Mouse (Mus musculus) liver, embryonic 12.5 days (tissue): ENCODE data around the gene Elovl2. TPM values are rescaled to one million over a fixed set of nuclear protein-coding genes. Genes with fewer than 3 reads are reported as not detected.
"Not testable (repeated sequence)": the region's sequence is repeated elsewhere in the genome, so short reads cannot be mapped to it uniquely, and the experiment has no call there.

Experiments used
- ATAC-seq: fragments of 200-750 bp; cut with Nextera tagmentation; 2 replicates; pipeline ENCODE4 v1.8.0; 2017; ENCODE audit warnings: moderate number of reproducible peaks, mild to moderate bottlenecking, moderate library complexity
- H3K27ac ChIP-seq: fragments of 300-500 bp; sonication (generic); 2 replicates; pipeline ENCODE4 v1.5.1; 2016; ENCODE audit warnings: mild to moderate bottlenecking
- H3K27me3 ChIP-seq: fragments of 300-500 bp; sonication (generic); replicated peaks from 2 replicates; pipeline ENCODE4 v1.6.1; 2016; ENCODE audit warnings: mild to moderate bottlenecking, moderate library complexity
- H3K36me3 ChIP-seq: fragments of 300-500 bp; sonication (generic); 2 replicates; pipeline ENCODE4 v1.6.1; 2016; ENCODE audit warnings: mild to moderate bottlenecking, moderate library complexity
- H3K4me1 ChIP-seq: fragments of 300-500 bp; sonication (generic); 2 replicates; pipeline ENCODE4 v1.6.1; 2016
- H3K4me2 ChIP-seq: fragments of 300-500 bp; sonication (generic); 2 replicates; pipeline ENCODE4 v1.6.1; 2016; ENCODE audit warnings: mild to moderate bottlenecking, moderate library complexity
- H3K4me3 ChIP-seq: fragments of 300-500 bp; sonication (generic); 2 replicates; pipeline ENCODE4 v1.5.1; 2016; ENCODE audit warnings: mild to moderate bottlenecking, moderate library complexity
- H3K9ac ChIP-seq: fragments of 300-500 bp; sonication (generic); 2 replicates; pipeline ENCODE4 v1.6.1; 2016; ENCODE audit warnings: mild to moderate bottlenecking, moderate library complexity
- H3K9me3 ChIP-seq: fragments of 300-500 bp; sonication (generic); replicated peaks from 2 replicates; pipeline ENCODE4 v1.6.1; 2016; ENCODE audit warnings: mild to moderate bottlenecking, moderate library complexity
- WGBS: fragments of 180-500 bp; shearing (Covaris S2); methylation state at CpG from one replicate; pipeline ENCODE4 v1.1.7; 2016; ENCODE audit not compliant: insufficient replicate concordance; 5-methylcytosine and 5-hydroxymethylcytosine counted together
- polyA plus RNA-seq: library from polyadenylated mRNA; unstranded; fragments of >200 nt; fragmentation: Nextera tagmentation; extraction: Ambion mirVana; gene quantifications from 2 replicates; pipeline ENCODE4 v1.2.1, GENCODE M21; 2016

The Elovl2 gene
- polyA plus RNA-seq, 1 experiment from 2014 or later, result 27.7 TPM

DNA sequence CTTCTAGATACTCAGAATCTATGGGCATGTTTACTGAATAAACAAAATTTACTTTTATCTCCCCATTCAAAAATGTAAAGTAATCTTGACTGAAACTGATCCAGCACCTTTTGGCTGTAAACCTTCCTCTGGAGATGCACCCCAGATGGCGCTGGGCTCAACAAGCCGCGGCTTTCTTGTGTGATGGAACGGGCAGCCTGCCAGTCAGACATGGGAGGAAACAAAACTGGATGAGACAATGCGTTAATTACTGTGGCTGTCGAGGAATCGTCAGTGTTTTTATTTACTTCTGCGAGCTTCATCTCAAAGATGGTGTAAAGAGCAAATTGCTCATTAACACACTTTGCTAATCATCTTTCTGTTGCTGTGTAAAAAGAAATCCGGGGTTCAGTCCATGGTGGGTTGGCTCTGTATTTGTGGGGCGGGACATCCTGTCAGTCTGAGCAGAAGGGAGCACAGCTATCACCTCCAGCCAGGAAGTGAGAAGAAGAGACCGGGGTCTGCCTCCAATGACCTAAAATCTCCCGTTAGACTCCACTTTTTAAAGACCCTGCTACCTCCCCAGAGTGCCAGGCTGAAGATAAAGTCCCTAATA is 11.3 kb upstream of the Elovl2 start:
- H3K27ac ChIP-seq, result no peak overlapping the region
- ATAC-seq, result no peak
- WGBS, result 70% methylated on average over 12 of the region's 12 CpGs
- no peak overlapping the region for H3K4me2 ChIP-seq
- H3K4me3 ChIP-seq, result no peak overlapping the region
- H3K4me1 ChIP-seq, result no peaks in the 10 kb centered on the region
- 0 out of 2 replicates have a peak, but pooled peaks cover 4% of the 10 kb centered on the region for H3K27me3 ChIP-seq
- H3K36me3 ChIP-seq, result no peaks in the 10 kb centered on the region
- H3K9ac ChIP-seq, result no peak overlapping the region
- no peaks in the 10 kb centered on the region for H3K9me3 ChIP-seq

DNA sequence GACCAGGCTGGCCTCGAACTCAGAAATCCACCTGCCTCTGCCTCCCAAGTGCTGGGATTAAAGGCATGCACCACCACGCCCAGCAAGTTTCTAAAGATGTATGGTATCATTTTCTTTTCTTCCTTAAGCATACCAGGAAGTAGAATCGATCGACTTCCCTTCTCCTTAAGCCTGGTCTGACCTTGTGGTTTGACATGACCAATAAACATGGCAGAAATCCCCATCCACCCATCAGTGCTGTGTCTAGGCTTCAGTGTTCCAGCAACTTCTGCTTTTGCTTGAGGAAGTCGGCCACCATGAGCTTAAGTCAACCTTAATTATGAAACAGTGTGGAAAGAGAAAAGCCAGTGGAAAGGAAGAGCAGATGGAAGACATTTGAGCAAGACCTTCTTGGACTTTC is 10.1 kb upstream of the Elovl2 start:
- H3K4me1 ChIP-seq, result no peaks in the 10 kb centered on the region
- H3K9me3 ChIP-seq, result no peaks in the 10 kb centered on the region
- ATAC-seq, result no peak
- H3K4me2 ChIP-seq, result no peak overlapping the region
- no peaks in the 10 kb centered on the region for H3K36me3 ChIP-seq
- H3K27ac ChIP-seq, result no peak overlapping the region
- WGBS, result 31% methylated on average over 5 of the region's 5 CpGs
- no peaks in the 10 kb centered on the region for H3K27me3 ChIP-seq
- no peak overlapping the region for H3K4me3 ChIP-seq
- no peak overlapping the region for H3K9ac ChIP-seq

DNA sequence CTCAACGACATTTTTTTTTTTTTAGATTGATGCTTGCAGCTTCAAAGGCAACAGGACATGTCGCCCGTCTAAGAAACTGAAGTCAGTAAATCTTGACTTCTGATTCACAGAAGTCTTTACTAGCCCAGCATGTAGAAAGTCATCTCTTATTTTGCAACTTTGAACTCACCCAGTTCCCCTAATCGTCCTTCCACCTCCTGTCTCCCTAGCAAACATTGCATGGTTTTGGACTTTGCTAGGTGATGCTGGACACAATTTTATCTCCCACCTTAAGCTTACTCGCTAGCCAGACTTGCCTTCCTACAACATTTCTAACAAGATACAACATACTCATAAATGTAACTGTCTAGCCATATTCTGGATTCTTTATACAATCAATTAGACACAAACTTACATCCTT is 7.9 kb upstream of the Elovl2 start:
- H3K4me1 ChIP-seq, result no peaks in the 10 kb centered on the region
- H3K27me3 ChIP-seq, result no peaks in the 10 kb centered on the region
- H3K4me3 ChIP-seq, result no peak overlapping the region
- H3K36me3 ChIP-seq, result no peaks in the 10 kb centered on the region
- H3K9me3 ChIP-seq, result no peaks in the 10 kb centered on the region
- H3K4me2 ChIP-seq, result no peak overlapping the region
- no peak overlapping the region for H3K9ac ChIP-seq
- H3K27ac ChIP-seq, result no peak overlapping the region
- no peak for ATAC-seq
- 54% methylated on average over 5 of the region's 5 CpGs for WGBS

DNA sequence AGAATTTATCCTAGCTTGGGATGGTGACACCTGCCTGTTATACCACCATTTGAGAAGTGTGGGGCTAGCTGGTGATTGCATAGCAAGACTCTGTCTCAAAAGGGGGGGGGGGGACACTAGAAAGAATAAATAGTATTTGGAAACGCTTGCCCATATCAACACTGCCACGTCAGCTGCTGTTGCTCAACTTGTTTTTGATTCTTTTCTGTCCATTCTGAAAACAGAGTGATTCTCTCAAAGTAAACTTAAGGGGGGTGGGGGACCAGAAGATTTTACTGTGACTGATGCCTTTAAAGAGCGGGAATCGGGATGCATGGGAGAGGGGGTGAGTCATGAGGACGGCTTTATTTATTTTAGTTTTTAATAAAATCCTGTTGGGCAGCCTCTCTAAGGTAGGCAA is 6.3 kb upstream of the Elovl2 start:
- Histone ChIP-seq H3K27ac (no peak overlapping the region), H3K9ac (no peak overlapping the region), H3K4me2 (no peak overlapping the region), H3K27me3 (no peaks in the 10 kb centered on the region), H3K4me1 (no peaks in the 10 kb centered on the region), H3K36me3 (no peaks in the 10 kb centered on the region), H3K4me3 (no peak overlapping the region), H3K9me3 (no peaks in the 10 kb centered on the region; the same call in 1 of the 2 replicates)
- ATAC-seq, result no peak
- WGBS, result 62% methylated on average over 5 of the region's 5 CpGs

DNA sequence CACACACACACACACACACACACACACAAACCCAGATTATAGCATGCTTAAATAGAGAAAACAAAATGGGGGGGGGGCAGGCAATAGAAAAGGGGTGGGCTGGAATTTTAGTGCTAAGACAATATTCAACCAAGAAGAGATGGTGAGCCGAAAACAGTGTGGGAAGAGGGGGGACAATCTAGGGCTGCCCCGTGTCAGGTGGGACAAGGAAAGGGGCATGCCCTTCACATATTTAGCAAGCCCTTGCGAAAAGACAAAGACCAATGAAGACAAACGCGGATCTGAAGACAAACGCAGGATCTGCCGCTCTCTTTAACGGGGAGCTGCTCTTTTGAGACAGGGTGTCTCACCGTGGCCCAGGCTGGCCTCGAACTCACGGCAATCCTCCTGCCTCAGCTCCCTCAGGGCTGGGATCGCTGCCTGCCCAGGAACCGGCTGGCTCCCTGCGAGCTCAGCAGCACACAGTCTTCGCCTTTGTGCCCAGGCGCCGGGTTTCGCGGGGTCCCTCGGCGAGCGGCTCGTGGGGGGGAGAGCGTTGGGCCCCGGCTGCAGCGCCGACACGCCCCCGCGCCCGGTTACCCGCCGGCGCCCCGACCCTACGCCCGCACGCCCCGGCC is 410 bp downstream of the Elovl2 start:
- Histone ChIP-seq H3K4me3 (peak overlapping the region; percentile 62), H3K36me3 (no peaks in the 10 kb centered on the region), H3K4me2 (peak overlapping the region; percentile 69), H3K27ac (no peak overlapping the region), H3K9me3 (no peaks in the 10 kb centered on the region; the same call in 1 of the 2 replicates), H3K4me1 (peaks cover 7% of the 10 kb centered on the region; the same call in 1 of the 2 replicates), H3K27me3 (peaks cover 22% of the 10 kb centered on the region), H3K9ac (peak overlapping the region; percentile 45)
- WGBS, result 5% methylated on average over 38 of the region's 39 CpGs
- no peak; the same call in 1 of the 2 replicates for ATAC-seq

DNA sequence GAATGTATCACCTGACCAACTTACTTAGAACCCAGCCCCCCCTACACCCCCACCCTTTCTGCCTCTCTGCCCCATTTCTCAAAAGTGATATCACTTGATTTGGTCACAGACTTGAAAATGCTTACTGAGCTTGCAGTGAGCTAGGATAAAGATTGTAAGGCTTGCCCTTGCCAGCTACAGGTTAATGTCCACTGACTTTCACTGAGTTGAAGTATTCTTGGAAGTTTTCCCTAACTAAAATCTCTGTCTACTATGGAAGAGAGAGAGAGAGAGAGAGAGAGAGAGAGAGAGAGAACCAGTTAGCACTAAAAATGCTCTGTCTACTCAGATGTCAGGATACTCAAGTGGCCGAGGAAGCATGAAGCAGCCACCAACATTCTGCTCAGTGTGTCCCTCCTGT is 1.1 kb downstream of the Elovl2 start:
- Histone ChIP-seq H3K4me3 (peak overlapping the region; percentile 15; the same call in 1 of the 2 replicates), H3K27me3 (peaks cover 22% of the 10 kb centered on the region), H3K9ac (no peak overlapping the region), H3K9me3 (no peaks in the 10 kb centered on the region; the same call in 1 of the 2 replicates), H3K4me2 (peak overlapping the region; percentile 69), H3K27ac (no peak overlapping the region), H3K36me3 (no peaks in the 10 kb centered on the region), H3K4me1 (peaks cover 7% of the 10 kb centered on the region; the same call in 1 of the 2 replicates)
- no peak for ATAC-seq
- 33% methylated on average over 1 of the region's 1 CpGs for WGBS

DNA sequence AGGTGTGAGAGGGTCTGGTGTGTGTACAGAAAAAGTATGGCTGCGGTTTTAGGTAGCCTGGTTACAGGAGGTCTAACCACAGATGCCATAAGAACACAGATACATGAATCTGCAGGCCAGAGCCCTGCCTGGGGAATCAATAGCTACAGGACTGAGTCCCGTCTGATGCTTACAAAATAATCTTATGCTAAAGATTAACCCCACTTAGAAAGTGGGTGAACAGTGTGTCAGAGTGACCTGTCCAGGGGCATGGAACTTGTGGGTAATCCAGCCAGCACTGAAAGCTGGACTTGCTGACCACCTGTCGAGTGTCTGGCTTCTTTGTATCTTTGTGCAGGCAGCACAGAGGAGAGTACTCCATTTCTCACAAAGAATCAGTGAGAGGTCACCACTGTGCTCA is 4.0 kb downstream of the Elovl2 start:
- WGBS, result 48% methylated on average over 3 of the region's 3 CpGs
- H3K9me3 ChIP-seq, result no peaks in the 10 kb centered on the region
- no peak overlapping the region for H3K4me2 ChIP-seq
- no peak for ATAC-seq
- no peaks in the 10 kb centered on the region for H3K36me3 ChIP-seq
- no peak overlapping the region for H3K4me3 ChIP-seq
- H3K9ac ChIP-seq, result no peak overlapping the region
- H3K27ac ChIP-seq, result no peak overlapping the region
- peaks cover 22% of the 10 kb centered on the region for H3K27me3 ChIP-seq
- H3K4me1 ChIP-seq, result peaks cover 15% of the 10 kb centered on the region

DNA sequence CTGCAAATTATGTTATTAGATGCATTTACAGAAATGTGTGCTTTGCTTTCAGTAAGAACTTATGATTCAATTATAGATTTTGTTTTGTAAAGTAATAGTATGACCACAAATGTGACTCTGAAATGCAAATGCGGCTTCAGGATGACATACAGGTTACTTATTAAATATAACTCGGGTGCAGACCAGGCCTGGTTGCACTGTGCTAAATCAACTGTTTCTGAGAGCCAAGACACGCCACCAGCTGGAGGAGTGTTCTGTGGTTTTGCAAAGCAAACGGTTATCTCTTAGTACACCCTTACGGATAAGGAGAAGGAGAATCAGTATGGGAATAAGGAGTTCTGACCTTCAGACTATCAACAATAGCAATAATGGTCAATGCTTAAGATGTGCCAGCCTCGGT is 4.5 kb downstream of the Elovl2 start:
- Histone ChIP-seq H3K4me2 (no peak overlapping the region), H3K4me1 (peaks cover 15% of the 10 kb centered on the region), H3K27ac (no peak overlapping the region), H3K4me3 (no peak overlapping the region), H3K9me3 (no peaks in the 10 kb centered on the region), H3K36me3 (no peaks in the 10 kb centered on the region), H3K27me3 (peaks cover 19% of the 10 kb centered on the region), H3K9ac (no peak overlapping the region)
- WGBS, result 48% methylated on average over 6 of the region's 6 CpGs
- no peak for ATAC-seq

DNA sequence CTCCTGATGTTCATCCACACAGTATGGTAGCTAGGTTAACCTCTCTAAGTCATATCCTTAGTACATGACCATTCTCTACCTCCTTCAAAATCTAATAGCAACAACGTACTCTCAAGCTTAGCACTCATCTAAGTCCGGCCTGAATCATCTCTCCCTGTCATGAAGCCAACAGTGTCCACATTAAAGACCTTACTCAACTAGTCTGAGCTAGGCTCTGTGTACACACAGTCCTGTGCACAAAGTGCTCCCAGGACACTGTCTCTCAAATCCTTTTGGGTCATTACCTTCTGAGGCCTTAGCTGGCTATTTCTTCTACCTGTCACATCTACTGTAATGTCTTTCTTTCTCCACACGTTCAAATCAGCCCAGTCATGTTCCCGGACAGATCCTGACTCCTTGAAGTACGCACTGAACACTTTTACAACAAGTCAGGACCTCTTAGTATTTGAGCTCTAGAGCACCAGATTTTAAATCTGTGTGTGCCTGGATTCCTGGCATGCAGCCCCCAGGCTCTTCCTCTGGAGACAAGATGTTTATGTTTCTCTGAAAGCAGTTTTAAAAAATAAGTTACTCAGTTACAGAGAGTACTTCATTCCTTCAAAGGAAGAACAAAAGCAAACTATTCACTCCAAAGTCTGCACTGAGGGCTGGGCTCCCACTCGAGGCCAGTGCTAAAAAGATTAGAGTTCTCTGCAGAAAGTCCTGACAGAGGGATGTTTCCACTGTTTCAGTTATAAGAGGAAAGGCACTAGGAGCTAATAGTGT is 7.5 kb downstream of the Elovl2 start:
- no peak overlapping the region for H3K27ac ChIP-seq
- ATAC-seq, result no peak
- no peak overlapping the region for H3K4me2 ChIP-seq

DNA sequence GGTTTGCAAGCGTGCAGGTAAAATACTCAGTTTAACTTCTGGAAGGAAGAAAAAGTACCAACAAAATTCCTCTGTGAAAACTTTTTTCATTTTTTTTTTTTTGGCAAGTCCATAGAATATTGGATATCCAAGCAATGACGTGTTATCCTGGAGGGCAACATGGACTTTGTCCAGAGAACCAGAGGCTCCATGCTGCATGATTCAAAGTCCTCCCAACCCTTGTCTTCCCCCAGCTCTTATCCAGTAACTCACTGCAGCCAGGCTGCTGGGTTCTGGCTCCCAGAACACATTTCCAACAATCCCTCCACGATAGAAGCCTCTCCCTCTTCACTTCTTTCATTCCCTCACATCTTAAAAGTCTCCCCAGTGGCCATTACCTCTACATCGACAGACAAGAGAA is 8.9 kb downstream of the Elovl2 start:
- Histone ChIP-seq H3K4me1 (peaks cover 7% of the 10 kb centered on the region; the same call in 1 of the 2 replicates), H3K9ac (no peak overlapping the region), H3K9me3 (no peaks in the 10 kb centered on the region), H3K4me2 (no peak overlapping the region), H3K27ac (no peak overlapping the region), H3K4me3 (no peak overlapping the region), H3K36me3 (no peaks in the 10 kb centered on the region), H3K27me3 (no peaks in the 10 kb centered on the region)
- 60% methylated on average over 4 of the region's 4 CpGs for WGBS
- ATAC-seq, result no peak

More for the DNA sequence above, 7.5 kb downstream of the Elovl2 start:
- WGBS, result 59% methylated on average over 6 of the region's 6 CpGs
- H3K27me3 ChIP-seq, result no peaks in the 10 kb centered on the region
- H3K36me3 ChIP-seq, result no peaks in the 10 kb centered on the region
- peaks cover 7% of the 10 kb centered on the region; the same call in 1 of the 2 replicates for H3K4me1 ChIP-seq
- no peak overlapping the region for H3K4me3 ChIP-seq
- no peak overlapping the region for H3K9ac ChIP-seq
- no peaks in the 10 kb centered on the region for H3K9me3 ChIP-seq

DNA sequence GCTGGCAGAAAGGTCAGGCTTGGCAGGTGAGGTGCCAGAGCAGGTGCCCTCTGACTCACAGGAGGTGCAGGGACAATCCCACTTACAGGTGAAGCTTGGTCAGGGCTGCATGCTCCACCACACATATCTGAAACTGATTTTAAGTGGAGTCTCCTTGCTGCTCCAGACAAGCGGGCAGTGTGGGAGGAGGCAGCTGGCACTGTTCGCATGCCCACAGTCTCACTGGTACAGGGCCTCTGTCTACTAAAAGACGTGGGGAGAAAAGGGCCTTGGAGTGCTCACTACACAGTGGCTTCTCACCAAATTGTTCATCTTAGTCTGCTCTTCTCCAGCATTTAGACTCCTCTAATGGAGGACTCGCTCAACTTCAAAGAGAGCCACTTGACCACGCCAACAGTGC is 14.0 kb downstream of the Elovl2 start:
- WGBS, result 68% methylated on average over 5 of the region's 5 CpGs
- Histone ChIP-seq H3K4me2 (no peak overlapping the region), H3K27me3 (no peaks in the 10 kb centered on the region), H3K9me3 (no peaks in the 10 kb centered on the region), H3K9ac (no peak overlapping the region), H3K4me1 (0 out of 2 replicates have a peak, but pooled peaks cover 3% of the 10 kb centered on the region), H3K4me3 (no peak overlapping the region), H3K27ac (no peak overlapping the region), H3K36me3 (no peaks in the 10 kb centered on the region)
- no peak for ATAC-seq

DNA sequence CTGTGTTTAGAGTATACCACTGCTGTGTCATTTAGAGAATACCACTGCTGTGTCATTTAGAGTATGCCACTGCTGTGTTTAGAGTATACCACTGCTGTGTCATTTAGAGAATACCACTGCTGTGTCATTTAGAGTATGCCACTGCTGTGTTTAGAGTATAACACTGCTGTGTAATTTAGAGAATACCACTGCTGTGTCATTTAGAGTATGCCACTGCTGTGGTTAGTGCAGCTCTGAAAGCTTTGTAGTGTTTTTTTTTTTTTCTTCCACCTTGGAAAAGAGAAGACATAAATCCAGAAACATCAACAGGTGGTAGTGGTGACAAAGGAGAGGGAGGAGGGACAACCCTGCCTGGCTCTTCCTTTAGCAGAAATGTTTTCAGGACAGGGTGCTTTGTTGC is 14.6 kb downstream of the Elovl2 start:
- not testable (repeated sequence) for H3K9me3 ChIP-seq, H3K4me3 ChIP-seq, H3K4me2 ChIP-seq, H3K36me3 ChIP-seq, H3K4me1 ChIP-seq, H3K27me3 ChIP-seq, H3K27ac ChIP-seq, H3K9ac ChIP-seq, ATAC-seq
